Mouse (Mus musculus): Measurements from ENCODE around the gene Fmn2.

Gene Fmn2

GRCm38 (mm10) chr1:174557211-174557610 lies 55.6 kb downstream of the Fmn2 start:
- DNase-seq (ENCODE audit: low spot score in 2 of 2), result no peak

GRCm38 (mm10) chr1:174557841-174558240 lies 56.2 kb downstream of the Fmn2 start:
- DNase-seq (ENCODE audit: low spot score in 2 of 2), result no peak

- DNase-seq (ENCODE audit: low spot score in 2 of 2), result peak in 1 of 2 experiments; percentile 43
Observed at GRCm38 (mm10) chr1:174558488-174558887, 56.9 kb downstream of the Fmn2 start.

- no peak for DNase-seq (ENCODE audit: low spot score in 2 of 2)
Observed at GRCm38 (mm10) chr1:174564561-174564960, 62.9 kb downstream of the Fmn2 start.

- no peak for DNase-seq (ENCODE audit: low spot score in 2 of 2)
Observed at GRCm38 (mm10) chr1:174568609-174569008, 67.0 kb downstream of the Fmn2 start.

- no peak for DNase-seq (ENCODE audit: low spot score in 2 of 2)
Observed at GRCm38 (mm10) chr1:174592420-174592980, 90.9 kb downstream of the Fmn2 start.

GRCm38 (mm10) chr1:174594989-174595388 lies 93.4 kb downstream of the Fmn2 start:
- DNase-seq (ENCODE audit: low spot score in 2 of 2), result peak in 1 of 2 experiments; percentile 81

GRCm38 (mm10) chr1:174597495-174597894 lies 95.9 kb downstream of the Fmn2 start:
- DNase-seq (ENCODE audit: low spot score in 2 of 2), result no peak

GRCm38 (mm10) chr1:174598226-174598625 lies 96.6 kb downstream of the Fmn2 start:
- no peak for DNase-seq (ENCODE audit: low spot score in 2 of 2)

- DNase-seq (ENCODE audit: low spot score in 2 of 2), result no peak
Observed at GRCm38 (mm10) chr1:174600041-174600440, 98.4 kb downstream of the Fmn2 start.

GRCm38 (mm10) chr1:174600620-174601019 lies 99.0 kb downstream of the Fmn2 start:
- no peak for DNase-seq (ENCODE audit: low spot score in 2 of 2)

GRCm38 (mm10) chr1:174617368-174617767 lies 115.7 kb downstream of the Fmn2 start:
- no peak for DNase-seq (ENCODE audit: low spot score in 2 of 2)

GRCm38 (mm10) chr1:174621512-174621911 lies 119.9 kb downstream of the Fmn2 start:
- no peak for DNase-seq (ENCODE audit: low spot score in 2 of 2)

GRCm38 (mm10) chr1:174623054-174623453 lies 121.4 kb downstream of the Fmn2 start:
- no peak for DNase-seq (ENCODE audit: low spot score in 2 of 2)

GRCm38 (mm10) chr1:174630074-174630473 lies 128.4 kb downstream of the Fmn2 start:
- DNase-seq (ENCODE audit: low spot score in 2 of 2), result no peak

- DNase-seq (ENCODE audit: low spot score in 2 of 2), result no peak
Observed at GRCm38 (mm10) chr1:174636291-174636690, 134.7 kb downstream of the Fmn2 start.

- no peak for DNase-seq (ENCODE audit: low spot score in 2 of 2)
Observed at GRCm38 (mm10) chr1:174637564-174638085, 136.0 kb downstream of the Fmn2 start.

- no peak for DNase-seq (ENCODE audit: low spot score in 2 of 2)
Observed at GRCm38 (mm10) chr1:174640901-174641300, 139.3 kb downstream of the Fmn2 start.

- no peak for DNase-seq (ENCODE audit: low spot score in 2 of 2)
Observed at GRCm38 (mm10) chr1:174643431-174644010, 141.9 kb downstream of the Fmn2 start.

GRCm38 (mm10) chr1:174649421-174649826 lies 147.8 kb downstream of the Fmn2 start:
- no peak for DNase-seq (ENCODE audit: low spot score in 2 of 2)

- DNase-seq (ENCODE audit: low spot score in 2 of 2), result no peak
Observed at GRCm38 (mm10) chr1:174654565-174654964, 152.9 kb downstream of the Fmn2 start.

- no peak for DNase-seq (ENCODE audit: low spot score in 2 of 2)
Observed at GRCm38 (mm10) chr1:174655354-174655753, 153.7 kb downstream of the Fmn2 start.

- no peak for DNase-seq (ENCODE audit: low spot score in 2 of 2)
Observed at GRCm38 (mm10) chr1:174656554-174656953, 154.9 kb downstream of the Fmn2 start.
